Mouse (Mus musculus) stomach, embryonic 14.5 days (tissue): ENCODE measurements around the gene Hmcn2. TPM values are rescaled to one million over a fixed set of nuclear protein-coding genes. Genes with fewer than 3 reads are reported as not detected.

Source experiments
- polyA plus RNA-seq: library from polyadenylated mRNA; unstranded; fragments of >200 nt; fragmentation: Nextera tagmentation; extraction: Ambion mirVana; gene quantifications from 2 replicates; pipeline ENCODE4 v1.2.1, GENCODE M21; 2014

Hmcn2 gene
- polyA plus RNA-seq, 1 experiment from 2014 or later = 4.1 TPM

Other genes starting within 250 kb of the Hmcn2 start
- gene Fnbp1, start 172.4 kb upstream of the Hmcn2 start, polyA plus RNA-seq = 36.5 and 39.2 TPM in 2 replicates
- 33.5 and 39.8 TPM in 2 replicates for gene Gpr107, start 162.1 kb upstream of the Hmcn2 start, polyA plus RNA-seq
- 34.7 and 36.0 TPM in 2 replicates for gene Ncs1, start 68.6 kb upstream of the Hmcn2 start, polyA plus RNA-seq
- gene Ass1, start 155.8 kb downstream of the Hmcn2 start, polyA plus RNA-seq = 34.3 and 54.4 TPM in 2 replicates